Mouse (Mus musculus) E14TG2a.4 (cell line): ENCODE results near the gene Myd88.

ENCODE experiments used
- CTCF ChIP-seq: conservative IDR thresholded peaks from 2 replicates; pipeline ENCODE4 v1.5.1; 2014; ENCODE audit warnings: low read length
- NANOG ChIP-seq: IDR thresholded peaks from 2 replicates; pipeline ENCODE4 v1.6.1; 2014; ENCODE audit warnings: borderline replicate concordance, low read length, mixed read lengths
- POU5F1 ChIP-seq: IDR thresholded peaks from 2 replicates; pipeline ENCODE4 v1.6.1; 2014; ENCODE audit warnings: low read length, borderline replicate concordance

- TF ChIP-seq NANOG (no peak), CTCF (no peak), POU5F1 (no peak)
Observed at GRCm38 (mm10) chr9:119390214-119390613, 49.0 kb upstream of the Myd88 start.
